Mouse (Mus musculus): Measurements from ENCODE around the gene Asb18. TPM values are rescaled to one million over a fixed set of nuclear protein-coding genes. Genes with fewer than 3 reads are reported as not detected.

Gene Asb18
- polyA plus RNA-seq, 1 experiment from 2014 or later = 0.20 TPM

- Histone ChIP-seq H3K9me3 (ENCODE audit: control insufficient read depth, low read length) (no peaks in the 10 kb centered on the region), H3K4me2 (ENCODE audit: low read depth) (no peak overlapping the region), H3K4me3 (ENCODE audit: low read depth, low read length) (no peak overlapping the region), H3K27ac (ENCODE audit: low read depth, low read length) (no peak overlapping the region), H3K27me3 (ENCODE audit: control insufficient read depth, insufficient read depth, low read length) (peaks cover 29% of the 10 kb centered on the region), H3K36me3 (ENCODE audit: control insufficient read depth, insufficient read depth, low read length) (no peaks in the 10 kb centered on the region), H3K9ac (ENCODE audit: low read length) (no peak overlapping the region), H3K4me1 (ENCODE audit: control insufficient read depth, insufficient read depth, low read length) (peaks cover 19% of the 10 kb centered on the region)
- peak; percentile 3 for DNase-seq (ENCODE audit: low spot score)
- WGBS = 72% methylated on average over 6 of the region's 6 CpGs
- ATAC-seq (ENCODE audit: insufficient read depth, low FRiP score, low TSS enrichment) = no peak
Measured at GRCm38 (mm10) chr1:89919206-89919605, 95.3 kb downstream of the Asb18 start.

GRCm38 (mm10) chr1:89918111-89918510, 96.4 kb downstream of the Asb18 start:
- no peaks in the 10 kb centered on the region for H3K36me3 ChIP-seq (ENCODE audit: control insufficient read depth, insufficient read depth, low read length)
- 37% methylated on average over 18 of the region's 18 CpGs for WGBS
- H3K4me2 ChIP-seq (ENCODE audit: low read depth) = no peak overlapping the region
- H3K27ac ChIP-seq (ENCODE audit: low read depth, low read length) = no peak overlapping the region
- H3K4me1 ChIP-seq (ENCODE audit: control insufficient read depth, insufficient read depth, low read length) = peaks cover 8% of the 10 kb centered on the region
- H3K4me3 ChIP-seq (ENCODE audit: low read depth, low read length) = no peak overlapping the region
- no peaks in the 10 kb centered on the region for H3K9me3 ChIP-seq (ENCODE audit: control insufficient read depth, low read length)
- peaks cover 21% of the 10 kb centered on the region for H3K27me3 ChIP-seq (ENCODE audit: control insufficient read depth, insufficient read depth, low read length)
- ATAC-seq (ENCODE audit: insufficient read depth, low FRiP score, low TSS enrichment) (no peak), DNase-seq (ENCODE audit: low spot score) (peak; percentile 11)
- H3K9ac ChIP-seq (ENCODE audit: low read length) = no peak overlapping the region

- Histone ChIP-seq H3K27ac (ENCODE audit: low read depth, low read length) (no peak overlapping the region), H3K9ac (ENCODE audit: low read length) (no peak overlapping the region), H3K4me3 (ENCODE audit: low read depth, low read length) (no peak overlapping the region), H3K9me3 (ENCODE audit: control insufficient read depth, low read length) (no peaks in the 10 kb centered on the region), H3K4me1 (ENCODE audit: control insufficient read depth, insufficient read depth, low read length) (no peaks in the 10 kb centered on the region; the same call in 1 of the 2 replicates), H3K27me3 (ENCODE audit: control insufficient read depth, insufficient read depth, low read length) (no peaks in the 10 kb centered on the region), H3K4me2 (ENCODE audit: low read depth) (no peak overlapping the region), H3K36me3 (ENCODE audit: control insufficient read depth, insufficient read depth, low read length) (no peaks in the 10 kb centered on the region)
- ATAC-seq (ENCODE audit: insufficient read depth, low FRiP score, low TSS enrichment) = no peak
- 80% methylated on average over 4 of the region's 4 CpGs for WGBS
- DNase-seq (ENCODE audit: low spot score) = peak; percentile 1
Measured at GRCm38 (mm10) chr1:89913611-89914010, 100.9 kb downstream of the Asb18 start.

GRCm38 (mm10) chr1:89912392-89912791, 102.1 kb downstream of the Asb18 start:
- H3K9ac ChIP-seq (ENCODE audit: low read length) = no peak overlapping the region
- H3K27ac ChIP-seq (ENCODE audit: low read depth, low read length) = no peak overlapping the region
- no peaks in the 10 kb centered on the region; the same call in 1 of the 2 replicates for H3K4me1 ChIP-seq (ENCODE audit: control insufficient read depth, insufficient read depth, low read length)
- no peaks in the 10 kb centered on the region for H3K36me3 ChIP-seq (ENCODE audit: control insufficient read depth, insufficient read depth, low read length)
- no peak overlapping the region for H3K4me2 ChIP-seq (ENCODE audit: low read depth)
- H3K4me3 ChIP-seq (ENCODE audit: low read depth, low read length) = no peak overlapping the region
- peak; percentile 27 for DNase-seq (ENCODE audit: low spot score)
- ATAC-seq (ENCODE audit: insufficient read depth, low FRiP score, low TSS enrichment) = no peak
- no peaks in the 10 kb centered on the region for H3K9me3 ChIP-seq (ENCODE audit: control insufficient read depth, low read length)
- WGBS = 16% methylated on average over 5 of the region's 5 CpGs
- no peaks in the 10 kb centered on the region for H3K27me3 ChIP-seq (ENCODE audit: control insufficient read depth, insufficient read depth, low read length)

- Histone ChIP-seq H3K4me2 (ENCODE audit: low read depth) (no peak overlapping the region), H3K36me3 (ENCODE audit: control insufficient read depth, insufficient read depth, low read length) (no peaks in the 10 kb centered on the region), H3K27ac (ENCODE audit: low read depth, low read length) (no peak overlapping the region), H3K4me3 (ENCODE audit: low read depth, low read length) (no peak overlapping the region), H3K9ac (ENCODE audit: low read length) (no peak overlapping the region), H3K27me3 (ENCODE audit: control insufficient read depth, insufficient read depth, low read length) (no peaks in the 10 kb centered on the region), H3K9me3 (ENCODE audit: control insufficient read depth, low read length) (no peaks in the 10 kb centered on the region), H3K4me1 (ENCODE audit: control insufficient read depth, insufficient read depth, low read length) (no peaks in the 10 kb centered on the region; the same call in 1 of the 2 replicates)
- no peak for ATAC-seq (ENCODE audit: insufficient read depth, low FRiP score, low TSS enrichment)
- DNase-seq (ENCODE audit: low spot score) = peak; percentile 10
- WGBS = 88% methylated on average over 8 of the region's 8 CpGs
Measured at GRCm38 (mm10) chr1:89909796-89910195, 104.7 kb downstream of the Asb18 start.

- H3K9ac ChIP-seq (ENCODE audit: low read length) = no peak overlapping the region
- H3K4me1 ChIP-seq (ENCODE audit: control insufficient read depth, insufficient read depth, low read length) = no peaks in the 10 kb centered on the region
- ATAC-seq (ENCODE audit: insufficient read depth, low FRiP score, low TSS enrichment) (no peak), DNase-seq (ENCODE audit: low spot score) (no peak)
- WGBS = 79% methylated on average over 1 of the region's 1 CpGs
- no peak overlapping the region for H3K27ac ChIP-seq (ENCODE audit: low read depth, low read length)
- H3K4me2 ChIP-seq (ENCODE audit: low read depth) = no peak overlapping the region
- no peak overlapping the region for H3K4me3 ChIP-seq (ENCODE audit: low read depth, low read length)
- H3K27me3 ChIP-seq (ENCODE audit: control insufficient read depth, insufficient read depth, low read length) = no peaks in the 10 kb centered on the region
- H3K36me3 ChIP-seq (ENCODE audit: control insufficient read depth, insufficient read depth, low read length) = no peaks in the 10 kb centered on the region
- no peaks in the 10 kb centered on the region for H3K9me3 ChIP-seq (ENCODE audit: control insufficient read depth, low read length)
Measured at GRCm38 (mm10) chr1:89902641-89903040, 111.8 kb downstream of the Asb18 start.

- H3K4me2 ChIP-seq (ENCODE audit: low read depth) = no peak overlapping the region
- DNase-seq (ENCODE audit: low spot score) (no peak), ATAC-seq (ENCODE audit: insufficient read depth, low FRiP score, low TSS enrichment) (no peak)
- no peak overlapping the region for H3K4me3 ChIP-seq (ENCODE audit: low read depth, low read length)
- H3K9ac ChIP-seq (ENCODE audit: low read length) = no peak overlapping the region
- no peaks in the 10 kb centered on the region for H3K27me3 ChIP-seq (ENCODE audit: control insufficient read depth, insufficient read depth, low read length)
- H3K36me3 ChIP-seq (ENCODE audit: control insufficient read depth, insufficient read depth, low read length) = no peaks in the 10 kb centered on the region
- no peaks in the 10 kb centered on the region for H3K4me1 ChIP-seq (ENCODE audit: control insufficient read depth, insufficient read depth, low read length)
- H3K9me3 ChIP-seq (ENCODE audit: control insufficient read depth, low read length) = no peaks in the 10 kb centered on the region
- H3K27ac ChIP-seq (ENCODE audit: low read depth, low read length) = no peak overlapping the region
- 92% methylated on average over 2 of the region's 2 CpGs for WGBS
Measured at GRCm38 (mm10) chr1:89902236-89902635, 112.2 kb downstream of the Asb18 start.

GRCm38 (mm10) chr1:89901381-89901780, 113.1 kb downstream of the Asb18 start:
- WGBS = 83% methylated on average over 4 of the region's 4 CpGs
- no peak overlapping the region for H3K4me2 ChIP-seq (ENCODE audit: low read depth)

More at GRCm38 (mm10) chr1:89901381-89901780, 113.1 kb downstream of the Asb18 start:
- H3K36me3 ChIP-seq (ENCODE audit: control insufficient read depth, insufficient read depth, low read length) = no peaks in the 10 kb centered on the region
- H3K9me3 ChIP-seq (ENCODE audit: control insufficient read depth, low read length) = no peaks in the 10 kb centered on the region
- H3K27me3 ChIP-seq (ENCODE audit: control insufficient read depth, insufficient read depth, low read length) = no peaks in the 10 kb centered on the region
- ATAC-seq (ENCODE audit: insufficient read depth, low FRiP score, low TSS enrichment) (no peak), DNase-seq (ENCODE audit: low spot score) (no peak)
- H3K4me1 ChIP-seq (ENCODE audit: control insufficient read depth, insufficient read depth, low read length) = no peaks in the 10 kb centered on the region
- no peak overlapping the region for H3K27ac ChIP-seq (ENCODE audit: low read depth, low read length)
- H3K9ac ChIP-seq (ENCODE audit: low read length) = no peak overlapping the region
- no peak overlapping the region for H3K4me3 ChIP-seq (ENCODE audit: low read depth, low read length)
